Mouse (Mus musculus): ENCODE data around the gene Oosp3. TPM values are rescaled to one million over a fixed set of nuclear protein-coding genes. Genes with fewer than 3 reads are reported as not detected.

The Oosp3 gene
- polyA plus RNA-seq (2016; fragmentation: Nextera tagmentation; extraction: Ambion mirVana) = not detected in 2 replicates

- H3K27me3 ChIP-seq (ENCODE audit: low read depth, poor library complexity, severe bottlenecking) = no peaks in the 10 kb centered on the region
- DNase-seq (ENCODE audit: low spot score) = no peak
- WGBS = 84% methylated on average over 2 of the region's 2 CpGs
- H3K9me3 ChIP-seq (replicated peaks) = no peaks in the 10 kb centered on the region
- no peaks in the 10 kb centered on the region for H3K4me1 ChIP-seq
- H3K27ac ChIP-seq = no peak within 1 kb of the TSS
- H3K4me3 ChIP-seq = no peak within 1 kb of the TSS
- H3K36me3 ChIP-seq = no peaks in the 10 kb centered on the region
Observed at GRCm38 (mm10) chr19:11696755-11697154, at the start of gene Oosp3. Gene Oosp3, plus strand, starts transcription at chr19:11697055.

GRCm38 (mm10) chr19:11649564-11649963 lies 47.3 kb upstream of the Oosp3 start:
- no peaks in the 10 kb centered on the region for H3K9me3 ChIP-seq (replicated peaks)
- no peak overlapping the region for H3K27ac ChIP-seq
- H3K27me3 ChIP-seq (ENCODE audit: low read depth, poor library complexity, severe bottlenecking) = no peaks in the 10 kb centered on the region
- no peaks in the 10 kb centered on the region for H3K4me1 ChIP-seq
- no peak overlapping the region for H3K4me3 ChIP-seq
- 92% methylated on average over 4 of the region's 4 CpGs for WGBS
- no peak for DNase-seq (ENCODE audit: low spot score)
- H3K36me3 ChIP-seq = no peaks in the 10 kb centered on the region

GRCm38 (mm10) chr19:11659142-11659541 lies 37.7 kb upstream of the Oosp3 start:
- no peaks in the 10 kb centered on the region for H3K9me3 ChIP-seq (replicated peaks)
- no peak overlapping the region for H3K4me3 ChIP-seq
- H3K27ac ChIP-seq = no peak overlapping the region
- no peaks in the 10 kb centered on the region for H3K36me3 ChIP-seq
- WGBS = 86% methylated on average over 2 of the region's 2 CpGs
- H3K4me1 ChIP-seq = no peaks in the 10 kb centered on the region
- H3K27me3 ChIP-seq (ENCODE audit: low read depth, poor library complexity, severe bottlenecking) = no peaks in the 10 kb centered on the region
- DNase-seq (ENCODE audit: low spot score) = no peak

GRCm38 (mm10) chr19:11660459-11660858 lies 36.4 kb upstream of the Oosp3 start, which contains the start of gene Oosp2:
Gene Oosp2, minus strand, starts transcription at chr19:11660559.
- H3K36me3 ChIP-seq = no peaks in the 10 kb centered on the region
- H3K27ac ChIP-seq = no peak within 1 kb of the TSS
- 94% methylated on average over 5 of the region's 5 CpGs for WGBS
- no peaks in the 10 kb centered on the region for H3K9me3 ChIP-seq (replicated peaks)
- H3K4me1 ChIP-seq = no peaks in the 10 kb centered on the region
- no peaks in the 10 kb centered on the region for H3K27me3 ChIP-seq (ENCODE audit: low read depth, poor library complexity, severe bottlenecking)
- DNase-seq (ENCODE audit: low spot score) = no peak
- H3K4me3 ChIP-seq = no peak within 1 kb of the TSS

GRCm38 (mm10) chr19:11661562-11661961 lies 35.3 kb upstream of the Oosp3 start:
- Histone ChIP-seq H3K36me3 (no peaks in the 10 kb centered on the region), H3K9me3 (replicated peaks) (no peaks in the 10 kb centered on the region), H3K4me3 (no peak overlapping the region), H3K4me1 (no peaks in the 10 kb centered on the region), H3K27me3 (ENCODE audit: low read depth, poor library complexity, severe bottlenecking) (no peaks in the 10 kb centered on the region), H3K27ac (no peak overlapping the region)
- DNase-seq (ENCODE audit: low spot score) = no peak

GRCm38 (mm10) chr19:11690839-11691238 lies 6.0 kb upstream of the Oosp3 start, which contains the start of gene Oosp1:
Gene Oosp1, minus strand, starts transcription at chr19:11691150.
- 71% methylated on average over 5 of the region's 5 CpGs for WGBS
- no peak for DNase-seq (ENCODE audit: low spot score)
- no peaks in the 10 kb centered on the region for H3K36me3 ChIP-seq
- H3K27ac ChIP-seq = no peak within 1 kb of the TSS
- no peak within 1 kb of the TSS for H3K4me3 ChIP-seq
- H3K9me3 ChIP-seq (replicated peaks) = no peaks in the 10 kb centered on the region
- H3K27me3 ChIP-seq (ENCODE audit: low read depth, poor library complexity, severe bottlenecking) = no peaks in the 10 kb centered on the region
- no peaks in the 10 kb centered on the region for H3K4me1 ChIP-seq

- Histone ChIP-seq H3K9me3 (replicated peaks) (no peaks in the 10 kb centered on the region), H3K36me3 (no peaks in the 10 kb centered on the region), H3K27me3 (ENCODE audit: low read depth, poor library complexity, severe bottlenecking) (no peaks in the 10 kb centered on the region), H3K4me1 (no peaks in the 10 kb centered on the region), H3K4me3 (no peak overlapping the region), H3K27ac (no peak overlapping the region)
- no peak for DNase-seq (ENCODE audit: low spot score)
- 76% methylated on average over 1 of the region's 1 CpGs for WGBS
Observed at GRCm38 (mm10) chr19:11691454-11691853, 5.4 kb upstream of the Oosp3 start.

GRCm38 (mm10) chr19:11698342-11698741 lies 1.5 kb downstream of the Oosp3 start:
- Histone ChIP-seq H3K27me3 (ENCODE audit: low read depth, poor library complexity, severe bottlenecking) (no peaks in the 10 kb centered on the region), H3K36me3 (no peaks in the 10 kb centered on the region), H3K4me1 (no peaks in the 10 kb centered on the region), H3K9me3 (replicated peaks) (no peaks in the 10 kb centered on the region), H3K27ac (no peak overlapping the region), H3K4me3 (no peak overlapping the region)
- 94% methylated on average over 6 of the region's 6 CpGs for WGBS
- DNase-seq (ENCODE audit: low spot score) = no peak

GRCm38 (mm10) chr19:11712451-11712850 lies 15.6 kb downstream of the Oosp3 start:
- 88% methylated on average over 4 of the region's 4 CpGs for WGBS
- no peak overlapping the region for H3K27ac ChIP-seq
- no peak overlapping the region for H3K4me3 ChIP-seq
- H3K4me1 ChIP-seq = no peaks in the 10 kb centered on the region
- DNase-seq (ENCODE audit: low spot score) = no peak
- H3K9me3 ChIP-seq (replicated peaks) = no peaks in the 10 kb centered on the region
- H3K36me3 ChIP-seq = no peaks in the 10 kb centered on the region
- no peaks in the 10 kb centered on the region for H3K27me3 ChIP-seq (ENCODE audit: low read depth, poor library complexity, severe bottlenecking)

GRCm38 (mm10) chr19:11720071-11720470 lies 23.2 kb downstream of the Oosp3 start:
- Histone ChIP-seq H3K4me1 (no peaks in the 10 kb centered on the region), H3K4me3 (no peak overlapping the region)
- 93% methylated on average over 3 of the region's 3 CpGs for WGBS

GRCm38 (mm10) chr19:11723870-11724269 lies 27.0 kb downstream of the Oosp3 start:
- no peak overlapping the region for H3K4me3 ChIP-seq
- DNase-seq (ENCODE audit: low spot score) = no peak
- WGBS = 90% methylated on average over 2 of the region's 2 CpGs

More at GRCm38 (mm10) chr19:11720071-11720470, 23.2 kb downstream of the Oosp3 start:
- no peaks in the 10 kb centered on the region for H3K27me3 ChIP-seq (ENCODE audit: low read depth, poor library complexity, severe bottlenecking)
- H3K9me3 ChIP-seq (replicated peaks) = no peaks in the 10 kb centered on the region
- no peaks in the 10 kb centered on the region for H3K36me3 ChIP-seq
- no peak for DNase-seq (ENCODE audit: low spot score)
- H3K27ac ChIP-seq = no peak overlapping the region

GRCm38 (mm10) chr19:11724275-11724674 lies 27.4 kb downstream of the Oosp3 start:
- no peak for DNase-seq (ENCODE audit: low spot score)
- H3K4me1 ChIP-seq = no peaks in the 10 kb centered on the region

More at GRCm38 (mm10) chr19:11723870-11724269, 27.0 kb downstream of the Oosp3 start:
- no peaks in the 10 kb centered on the region for H3K9me3 ChIP-seq (replicated peaks)
- no peaks in the 10 kb centered on the region for H3K36me3 ChIP-seq
- H3K27me3 ChIP-seq (ENCODE audit: low read depth, poor library complexity, severe bottlenecking) = no peaks in the 10 kb centered on the region
- H3K4me1 ChIP-seq = no peaks in the 10 kb centered on the region
- H3K27ac ChIP-seq = no peak overlapping the region

GRCm38 (mm10) chr19:11725915-11726314 lies 29.1 kb downstream of the Oosp3 start:
- no peaks in the 10 kb centered on the region for H3K36me3 ChIP-seq
- no peaks in the 10 kb centered on the region for H3K4me1 ChIP-seq
- H3K27me3 ChIP-seq (ENCODE audit: low read depth, poor library complexity, severe bottlenecking) = no peaks in the 10 kb centered on the region
- WGBS = 98% methylated on average over 2 of the region's 2 CpGs
- DNase-seq (ENCODE audit: low spot score) = no peak
- no peak overlapping the region for H3K4me3 ChIP-seq
- H3K9me3 ChIP-seq (replicated peaks) = no peaks in the 10 kb centered on the region
- H3K27ac ChIP-seq = no peak overlapping the region

More at GRCm38 (mm10) chr19:11724275-11724674, 27.4 kb downstream of the Oosp3 start:
- no peak overlapping the region for H3K4me3 ChIP-seq
- H3K9me3 ChIP-seq (replicated peaks) = no peaks in the 10 kb centered on the region
- no peaks in the 10 kb centered on the region for H3K27me3 ChIP-seq (ENCODE audit: low read depth, poor library complexity, severe bottlenecking)
- WGBS = 86% methylated on average over 6 of the region's 6 CpGs
- no peaks in the 10 kb centered on the region for H3K36me3 ChIP-seq
- no peak overlapping the region for H3K27ac ChIP-seq

GRCm38 (mm10) chr19:11727304-11727703 lies 30.4 kb downstream of the Oosp3 start:
- WGBS = 92% methylated on average over 5 of the region's 5 CpGs
- Histone ChIP-seq H3K4me1 (no peaks in the 10 kb centered on the region), H3K36me3 (no peaks in the 10 kb centered on the region), H3K4me3 (no peak overlapping the region), H3K27ac (no peak overlapping the region), H3K9me3 (replicated peaks) (no peaks in the 10 kb centered on the region), H3K27me3 (ENCODE audit: low read depth, poor library complexity, severe bottlenecking) (no peaks in the 10 kb centered on the region)
- no peak for DNase-seq (ENCODE audit: low spot score)

Data from limb, embryonic 10.5 days (tissue).